Mouse (Mus musculus): ENCODE measurements at regions not wholly inside any gene's neighbourhood (a gene's known extent, or its start where the extent isn't known, plus 50 kb on each side); places are given as distances from the start of the nearest gene placed in this dataset.
A peak's percentile ranks its signal among the peaks of the same experiment; 100 is the strongest.

GRCm38 (mm10) chr6:58752496-58752895, 78.8 kb upstream of the Herc3 start:
- DNase-seq, result no peak

DNA sequence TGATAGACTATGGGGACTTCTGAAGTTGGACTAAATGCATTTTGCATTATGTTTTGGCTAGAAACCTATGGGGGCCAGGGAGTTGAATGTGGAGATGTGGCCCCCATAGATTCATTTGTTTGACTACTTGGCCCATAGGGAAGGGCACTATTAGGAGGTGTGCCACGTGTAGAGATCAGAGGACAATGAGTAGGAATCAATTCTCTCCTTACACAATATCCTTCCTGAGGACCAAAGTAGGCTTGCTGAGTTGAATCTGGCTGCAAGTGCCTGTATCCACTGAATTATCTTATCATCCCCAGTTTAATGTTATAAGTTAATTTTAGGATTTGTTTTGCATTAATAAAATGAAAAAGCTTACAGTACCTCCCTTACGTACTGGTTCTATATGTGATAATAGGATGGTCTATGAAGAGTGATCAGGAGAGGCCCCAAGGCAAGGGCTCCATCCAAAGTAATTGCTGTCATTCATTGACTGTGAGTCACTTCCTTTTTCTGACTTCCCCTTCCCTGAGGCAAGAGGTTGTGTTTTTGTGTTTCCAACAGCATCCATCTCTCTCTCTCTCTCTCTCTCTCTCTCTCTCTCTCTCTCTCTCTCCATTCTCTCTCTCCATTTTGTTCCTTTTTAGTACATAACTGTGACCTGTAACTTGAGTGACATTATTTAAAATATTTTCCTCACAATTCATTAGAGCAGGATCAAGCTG, 74.8 kb upstream of the Herc3 start:
- no peak for DNase-seq

- no peak for DNase-seq
Measured at GRCm38 (mm10) chr6:58757339-58757738, 73.9 kb upstream of the Herc3 start.

GRCm38 (mm10) chr6:58770654-58771218, 60.5 kb upstream of the Herc3 start:
- DNase-seq, result peak; percentile 68

- no peak for DNase-seq
Measured at GRCm38 (mm10) chr6:58772014-58772413, 59.3 kb upstream of the Herc3 start.

Data from liver (tissue).